Mouse (Mus musculus): ENCODE measurements around the gene Gpd1l. TPM values are rescaled to one million over a fixed set of nuclear protein-coding genes. Genes with fewer than 3 reads are reported as not detected.
"Not testable (repeated sequence)": the region's sequence is repeated elsewhere in the genome, so short reads cannot be mapped to it uniquely, and the experiment has no call there.

The Gpd1l gene
- 17.3 and 18.6 TPM in 2 replicates for polyA plus RNA-seq (2015; fragmentation: Nextera tagmentation; extraction: Ambion mirVana)

DNA sequence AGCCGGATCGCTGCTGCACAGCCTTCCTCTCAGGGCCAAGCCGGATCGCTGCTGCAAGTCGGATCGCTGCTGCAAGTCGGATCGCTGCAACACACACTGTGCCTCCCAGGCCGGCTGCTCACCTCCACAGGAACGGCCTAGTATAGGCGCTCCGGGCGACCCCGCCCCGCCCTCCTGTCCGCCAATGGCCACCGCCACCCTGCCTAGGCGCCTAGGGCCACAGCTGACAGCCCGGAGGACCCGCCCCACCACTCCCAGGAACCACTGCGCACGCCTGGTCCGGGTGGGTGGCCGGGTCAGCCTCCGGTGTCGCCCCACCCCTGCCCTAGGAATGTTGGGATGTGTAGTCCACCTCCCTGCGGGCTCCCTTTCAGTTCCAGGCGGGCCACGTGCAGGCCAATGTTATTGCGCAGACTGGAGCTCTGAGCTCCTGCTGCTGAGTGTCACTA, at the start of gene Gpd1l:
Gene Gpd1l (minus strand): TSS at position 265 of the 449 bp plus-strand sequence.
- H3K27me3 ChIP-seq (replicated peaks): no peaks in the 10 kb centered on the region
- peak within 1 kb of the TSS; percentile 35 for H3K9ac ChIP-seq
- H3K27ac ChIP-seq: peak within 1 kb of the TSS; percentile 84
- WGBS: under 1% methylated on average over 30 of the region's 30 CpGs
- H3K4me1 ChIP-seq: peaks cover 8% of the 10 kb centered on the region; the same call in 1 of the 2 replicates
- H3K4me3 ChIP-seq (replicated peaks): peak within 1 kb of the TSS; percentile 58
- no peaks in the 10 kb centered on the region for H3K36me3 ChIP-seq
- no peaks in the 10 kb centered on the region for H3K9me3 ChIP-seq
- H3K4me2 ChIP-seq: peak within 1 kb of the TSS; percentile 92
- peak; percentile 99 for ATAC-seq (ENCODE audit: insufficient read depth, low FRiP score, low read depth)

DNA sequence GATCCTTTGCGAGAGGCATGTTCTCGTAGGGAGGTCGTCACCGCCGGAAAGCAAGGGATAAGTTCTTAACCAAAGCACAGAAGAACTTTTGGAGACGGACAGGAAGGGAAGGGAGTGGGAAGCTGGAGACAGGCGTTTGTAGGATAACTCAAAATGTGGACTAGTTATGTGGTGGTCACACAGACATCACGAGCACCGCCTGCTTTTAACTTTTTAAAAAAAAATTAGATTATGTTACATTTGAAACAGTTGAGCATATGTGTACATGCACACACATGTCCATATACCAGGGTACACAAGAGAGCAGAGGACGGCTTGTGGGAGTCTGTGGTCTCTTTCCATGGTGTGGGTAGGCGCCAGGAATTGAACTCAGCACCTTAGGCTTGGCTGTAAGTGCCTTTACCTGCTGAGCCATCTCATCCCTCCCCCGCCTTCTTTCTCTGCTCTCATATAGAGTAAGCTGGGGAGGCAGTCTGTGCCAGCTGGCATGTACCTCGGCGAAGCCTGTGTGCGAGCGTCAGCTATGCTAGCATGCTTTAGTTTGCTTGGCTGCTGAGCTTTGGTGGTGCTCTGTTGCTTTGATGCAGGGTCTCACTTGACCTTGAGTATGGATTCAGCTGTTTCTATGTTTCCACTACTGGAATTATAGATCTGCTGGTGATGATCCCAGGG, 49.0 kb upstream of the Gpd1l start, which contains the start of gene Rps27rt:
Gene Rps27rt (minus strand): TSS at position 51 of the 672 bp plus-strand sequence.
- no peak for ATAC-seq (ENCODE audit: insufficient read depth, low FRiP score, low read depth)
- 92% methylated on average over 16 of the region's 16 CpGs for WGBS
- no peaks in the 10 kb centered on the region for H3K27me3 ChIP-seq (replicated peaks)
- no peak within 1 kb of the TSS for H3K4me2 ChIP-seq
- H3K9ac ChIP-seq: no peak within 1 kb of the TSS
- peaks cover 3% of the 10 kb centered on the region for H3K4me1 ChIP-seq
- H3K27ac ChIP-seq: no peak within 1 kb of the TSS
- H3K9me3 ChIP-seq: no peaks in the 10 kb centered on the region
- H3K36me3 ChIP-seq: no peaks in the 10 kb centered on the region
- H3K4me3 ChIP-seq (replicated peaks): no peak within 1 kb of the TSS

DNA sequence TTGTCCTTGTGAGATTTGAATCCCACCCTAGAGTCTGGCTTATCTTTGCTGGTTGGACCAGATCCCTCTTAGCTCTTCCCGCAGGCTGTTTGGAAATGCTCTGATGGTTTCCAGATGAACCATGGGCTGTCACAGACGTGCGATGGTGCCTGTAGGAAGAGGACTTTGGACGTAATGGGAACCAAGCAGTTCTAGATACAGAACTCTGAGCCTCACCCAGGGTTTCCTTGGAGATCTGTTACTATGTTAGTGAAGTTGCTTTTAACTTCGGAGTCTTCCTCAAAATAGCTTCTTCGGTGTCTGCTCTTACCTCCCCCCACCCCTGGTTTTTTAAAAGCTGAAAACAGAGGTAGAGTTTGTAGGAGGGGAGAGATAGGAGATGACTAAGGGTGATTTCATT, 46.2 kb upstream of the Gpd1l start:
- H3K9ac ChIP-seq: no peak overlapping the region
- H3K4me2 ChIP-seq: no peak overlapping the region; the same call in 1 of the 2 replicates
- no peak overlapping the region for H3K27ac ChIP-seq
- no peak overlapping the region for H3K4me3 ChIP-seq (replicated peaks)
- H3K27me3 ChIP-seq (replicated peaks): no peaks in the 10 kb centered on the region
- H3K4me1 ChIP-seq: peaks cover 7% of the 10 kb centered on the region
- WGBS: 56% methylated on average over 6 of the region's 6 CpGs
- ATAC-seq (ENCODE audit: insufficient read depth, low FRiP score, low read depth): no peak
- no peaks in the 10 kb centered on the region for H3K9me3 ChIP-seq
- no peaks in the 10 kb centered on the region for H3K36me3 ChIP-seq

- Histone ChIP-seq H3K4me1 (peaks cover 7% of the 10 kb centered on the region), H3K27ac (peak within 1 kb of the TSS; percentile 82), H3K9me3 (no peaks in the 10 kb centered on the region), H3K36me3 (no peaks in the 10 kb centered on the region), H3K27me3 (replicated peaks) (no peaks in the 10 kb centered on the region), H3K9ac (peak within 1 kb of the TSS; percentile 74), H3K4me2 (peak within 1 kb of the TSS; percentile 91), H3K4me3 (replicated peaks) (peak within 1 kb of the TSS; percentile 75)
- WGBS: under 1% methylated on average over 67 of the region's 86 CpGs
- ATAC-seq (ENCODE audit: insufficient read depth, low FRiP score, low read depth): peak; percentile 81
Measured at GRCm38 (mm10) chr9:114978281-114979111, 44.7 kb upstream of the Gpd1l start, which contains the start of gene Osbpl10. Osbpl10 (plus strand) TSS chr9:114978569.

DNA sequence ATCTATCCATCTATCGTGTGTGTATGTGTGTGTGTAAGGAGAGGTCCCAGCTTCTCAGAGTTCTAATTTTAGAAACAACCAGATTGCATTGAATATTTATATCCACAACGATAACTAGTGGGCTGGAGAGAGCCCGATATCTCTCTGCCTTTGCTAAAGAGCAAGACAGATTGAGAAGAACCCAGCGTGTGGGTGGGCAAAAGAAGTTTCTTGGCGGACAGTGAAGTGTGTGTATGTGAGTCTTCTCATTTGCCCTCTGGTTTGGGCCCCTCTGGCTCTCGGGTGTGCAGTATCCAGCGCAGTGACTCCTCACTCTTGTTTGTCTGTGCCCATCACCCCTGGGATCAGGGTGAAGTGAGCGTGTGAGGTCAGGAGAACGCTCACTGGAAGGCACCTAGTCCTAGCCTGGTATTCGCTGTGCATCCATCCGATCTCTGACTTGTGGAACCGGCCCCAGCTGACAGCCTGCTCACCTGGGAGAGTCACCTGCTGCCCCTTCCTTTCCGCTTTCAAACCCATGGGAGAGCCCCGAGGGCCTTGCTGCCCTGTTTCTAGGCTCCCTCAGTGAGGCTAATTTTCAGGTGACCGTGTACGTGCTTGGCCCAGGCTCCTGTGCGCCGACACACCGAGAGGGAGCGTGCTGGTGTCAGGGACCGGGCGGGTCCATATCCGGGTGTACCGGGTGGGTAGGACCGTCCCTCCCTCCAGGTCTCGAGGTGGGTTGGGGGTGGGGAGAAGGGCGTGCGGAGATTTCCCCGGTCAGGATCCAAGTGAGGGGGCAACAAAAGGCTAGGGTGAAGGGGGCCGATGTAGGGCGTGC, 43.9 kb upstream of the Gpd1l start:
- Histone ChIP-seq H3K27ac (peak overlapping the region; percentile 82), H3K9me3 (no peaks in the 10 kb centered on the region), H3K4me1 (peaks cover 7% of the 10 kb centered on the region), H3K4me2 (peak overlapping the region; percentile 91), H3K9ac (peak overlapping the region; percentile 74), H3K4me3 (replicated peaks) (peak overlapping the region; percentile 75), H3K36me3 (no peaks in the 10 kb centered on the region), H3K27me3 (replicated peaks) (no peaks in the 10 kb centered on the region)
- 6% methylated on average over 30 of the region's 31 CpGs for WGBS
- peak; percentile 48 for ATAC-seq (ENCODE audit: insufficient read depth, low FRiP score, low read depth)

DNA sequence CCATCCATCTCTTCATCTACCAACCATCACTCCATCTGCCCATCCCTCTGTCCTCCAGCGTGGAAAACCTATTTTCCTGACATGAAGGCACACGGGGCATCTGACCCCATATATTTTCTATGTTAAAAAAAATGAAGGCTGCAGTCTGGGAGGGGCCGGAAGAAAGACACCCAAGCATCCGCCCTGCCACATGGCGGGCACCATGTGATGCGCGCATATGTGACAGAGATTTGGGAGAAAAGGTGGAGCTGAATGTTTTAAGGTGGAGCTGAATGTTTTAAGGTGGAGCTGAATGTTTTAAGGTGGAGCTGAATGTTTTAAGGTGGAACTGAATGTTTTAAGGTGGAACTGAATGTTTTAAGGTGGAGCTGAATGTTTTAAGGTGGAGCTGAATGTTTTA, 32.5 kb upstream of the Gpd1l start:
- WGBS: 85% methylated on average over 7 of the region's 7 CpGs
- H3K4me1 ChIP-seq; ATAC-seq (ENCODE audit: insufficient read depth, low FRiP score, low read depth): not testable (repeated sequence)

DNA sequence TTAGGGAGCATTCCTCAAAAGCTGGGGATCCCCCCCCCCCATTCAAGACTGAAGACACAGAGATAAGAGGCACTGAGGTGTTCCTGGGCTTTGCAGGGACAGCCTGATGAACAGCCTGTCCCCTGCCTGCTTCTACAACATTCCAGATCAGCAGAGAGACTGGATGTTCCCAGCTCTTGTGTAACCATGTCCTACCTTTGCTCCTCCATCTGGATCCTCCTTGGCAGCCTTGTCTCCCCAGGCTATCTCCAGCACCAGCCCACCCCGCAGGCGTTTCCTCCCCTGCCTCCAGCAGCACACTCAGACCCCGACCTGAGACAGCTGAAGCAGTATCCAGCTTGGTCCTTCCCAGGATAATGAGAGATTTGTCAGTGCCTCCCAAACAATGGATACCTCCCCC, 30.3 kb upstream of the Gpd1l start:
- ATAC-seq (ENCODE audit: insufficient read depth, low FRiP score, low read depth): no peak
- Histone ChIP-seq H3K36me3 (no peaks in the 10 kb centered on the region), H3K4me3 (replicated peaks) (no peak overlapping the region), H3K27me3 (replicated peaks) (no peaks in the 10 kb centered on the region), H3K4me2 (no peak overlapping the region), H3K4me1 (0 out of 2 replicates have a peak, but pooled peaks cover 2% of the 10 kb centered on the region), H3K9ac (no peak overlapping the region), H3K27ac (no peak overlapping the region), H3K9me3 (no peaks in the 10 kb centered on the region)
- WGBS: 44% methylated on average over 3 of the region's 3 CpGs

More for the DNA sequence above, 32.5 kb upstream of the Gpd1l start:
- H3K9me3 ChIP-seq; H3K27me3 ChIP-seq (replicated peaks); H3K4me2 ChIP-seq; H3K9ac ChIP-seq; H3K4me3 ChIP-seq (replicated peaks); H3K36me3 ChIP-seq; H3K27ac ChIP-seq: not testable (repeated sequence)

DNA sequence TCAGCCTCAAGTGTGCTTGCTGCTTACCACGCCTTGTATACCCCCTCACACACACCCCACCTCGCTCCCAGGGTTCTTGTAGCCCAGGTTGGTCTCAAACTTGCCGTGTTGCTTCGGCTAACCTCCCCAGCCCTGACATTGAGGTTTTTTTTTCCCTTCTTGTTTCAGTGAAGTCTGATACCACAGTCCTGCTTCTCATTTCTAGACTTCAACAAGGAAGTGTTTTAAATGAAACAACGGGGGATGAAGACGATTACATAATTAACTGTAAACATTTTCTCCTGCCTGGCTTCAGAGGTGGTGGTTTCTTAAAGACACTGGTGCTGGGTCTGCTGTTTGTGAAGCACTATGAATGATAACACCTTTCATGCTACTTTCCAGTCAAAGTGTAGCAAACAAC, 27.1 kb upstream of the Gpd1l start:
- WGBS: 63% methylated on average over 6 of the region's 6 CpGs
- no peak for ATAC-seq (ENCODE audit: insufficient read depth, low FRiP score, low read depth)
- no peak overlapping the region for H3K27ac ChIP-seq

DNA sequence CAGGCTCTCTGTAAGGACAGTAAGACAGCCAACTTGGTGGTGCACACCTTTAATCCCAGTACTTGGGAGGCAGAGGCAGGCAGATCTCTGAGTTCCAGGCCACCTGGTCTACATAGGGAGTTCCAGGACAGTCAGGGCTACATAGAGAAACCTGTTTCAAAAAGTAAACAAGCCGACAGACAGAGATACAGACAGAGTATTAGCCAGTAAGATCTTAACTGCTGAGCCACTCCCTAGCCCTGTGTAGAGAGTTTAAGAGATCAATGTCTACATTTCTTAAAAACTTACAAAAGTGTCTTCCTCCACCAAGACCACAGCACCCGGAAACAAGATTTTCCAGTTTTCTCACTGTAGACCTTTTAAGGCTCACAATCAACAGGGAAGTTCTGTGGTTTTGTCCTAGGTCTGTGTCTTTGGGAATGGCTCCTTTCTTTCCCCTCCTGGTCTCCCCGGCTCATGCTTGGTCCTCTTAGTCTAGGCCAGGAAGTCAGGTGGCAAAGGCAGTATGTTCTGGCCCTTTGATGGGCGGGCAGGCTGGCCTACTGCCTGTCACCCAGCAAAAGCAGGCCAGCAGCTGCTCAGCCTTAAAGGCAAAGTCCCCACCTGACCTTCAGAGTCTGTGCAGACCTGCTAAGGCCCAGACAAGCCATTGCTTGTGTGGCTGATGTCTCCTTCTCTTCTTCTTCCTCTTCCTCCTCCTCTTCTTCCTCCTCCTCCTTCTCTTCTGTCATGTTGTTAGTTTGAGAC, 26.4 kb upstream of the Gpd1l start:
- WGBS: 50% methylated on average over 4 of the region's 4 CpGs
- Histone ChIP-seq H3K27ac (peak overlapping the region; percentile 69; the same call in 1 of the 2 replicates), H3K9ac (no peak overlapping the region), H3K4me1 (0 out of 2 replicates have a peak, but pooled peaks cover 2% of the 10 kb centered on the region), H3K27me3 (replicated peaks) (no peaks in the 10 kb centered on the region), H3K9me3 (no peaks in the 10 kb centered on the region), H3K4me2 (no peak overlapping the region), H3K4me3 (replicated peaks) (no peak overlapping the region), H3K36me3 (no peaks in the 10 kb centered on the region)
- no peak; the same call in 1 of the 2 replicates for ATAC-seq (ENCODE audit: insufficient read depth, low FRiP score, low read depth)

More for the DNA sequence above, 27.1 kb upstream of the Gpd1l start:
- Histone ChIP-seq H3K9ac (no peak overlapping the region), H3K9me3 (no peaks in the 10 kb centered on the region), H3K27me3 (replicated peaks) (no peaks in the 10 kb centered on the region), H3K4me3 (replicated peaks) (no peak overlapping the region), H3K36me3 (no peaks in the 10 kb centered on the region), H3K4me1 (0 out of 2 replicates have a peak, but pooled peaks cover 2% of the 10 kb centered on the region), H3K4me2 (no peak overlapping the region)

DNA sequence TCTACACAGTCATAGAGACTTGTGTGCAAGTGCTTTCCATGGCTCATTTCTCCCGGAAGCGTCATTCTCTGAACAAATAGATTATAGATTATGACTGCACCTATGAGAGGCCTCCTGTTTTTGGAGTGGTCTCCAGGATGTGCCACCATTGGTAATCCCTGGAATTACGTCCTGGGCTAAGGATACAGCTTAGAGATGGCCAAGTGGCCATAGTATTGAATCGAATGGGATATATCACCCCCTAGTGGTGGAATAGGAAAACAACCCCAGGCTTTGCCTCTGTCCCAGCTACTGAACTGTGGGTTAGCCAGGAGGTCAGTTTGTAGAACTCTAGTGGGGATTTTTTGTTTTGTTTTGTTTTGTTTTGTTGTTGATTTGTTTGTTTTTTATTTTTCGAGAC, 23.2 kb upstream of the Gpd1l start:
- no peaks in the 10 kb centered on the region for H3K27me3 ChIP-seq (replicated peaks)
- no peaks in the 10 kb centered on the region for H3K9me3 ChIP-seq
- no peaks in the 10 kb centered on the region for H3K36me3 ChIP-seq
- no peak overlapping the region for H3K4me3 ChIP-seq (replicated peaks)
- no peak overlapping the region for H3K9ac ChIP-seq
- H3K4me2 ChIP-seq: no peak overlapping the region
- H3K4me1 ChIP-seq: 0 out of 2 replicates have a peak, but pooled peaks cover 4% of the 10 kb centered on the region
- no peak for ATAC-seq (ENCODE audit: insufficient read depth, low FRiP score, low read depth)
- no peak overlapping the region for H3K27ac ChIP-seq
- 42% methylated on average over 5 of the region's 5 CpGs for WGBS

DNA sequence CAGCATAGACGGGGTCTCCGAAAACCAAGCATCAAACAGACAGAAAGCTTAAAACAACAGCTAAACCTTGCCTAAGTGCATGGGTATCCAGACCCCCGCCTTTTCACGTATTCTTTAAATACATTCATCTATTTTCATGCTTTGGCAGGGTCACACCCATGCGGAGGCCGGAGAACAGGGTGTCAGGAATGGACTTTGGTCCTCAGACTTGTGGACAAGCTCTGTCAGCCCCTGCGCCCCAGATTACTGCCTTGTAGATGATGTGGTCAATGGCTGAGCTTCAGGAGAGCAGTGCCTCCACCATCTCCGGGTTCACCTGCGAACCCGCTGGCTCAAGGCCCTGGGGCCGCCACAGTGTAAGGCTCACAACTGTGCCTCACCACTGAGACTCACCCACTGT, 21.6 kb upstream of the Gpd1l start:
- WGBS: 82% methylated on average over 11 of the region's 11 CpGs
- Histone ChIP-seq H3K27me3 (replicated peaks) (no peaks in the 10 kb centered on the region), H3K9me3 (no peaks in the 10 kb centered on the region), H3K9ac (no peak overlapping the region), H3K4me2 (no peak overlapping the region), H3K36me3 (no peaks in the 10 kb centered on the region), H3K4me1 (0 out of 2 replicates have a peak, but pooled peaks cover 3% of the 10 kb centered on the region), H3K4me3 (replicated peaks) (no peak overlapping the region), H3K27ac (no peak overlapping the region)
- ATAC-seq (ENCODE audit: insufficient read depth, low FRiP score, low read depth): peak; percentile 54; the same call in 1 of the 2 replicates

All from stomach, embryonic 15.5 days (tissue).